Mouse (Mus musculus): ENCODE measurements around the gene Smad3. TPM values are rescaled to one million over a fixed set of nuclear protein-coding genes. Genes with fewer than 3 reads are reported as not detected.

Smad3 gene
- polyA plus RNA-seq, 1 experiment from 2014 or later, result 24.0 TPM

GRCm38 (mm10) chr9:63754039-63754438, 3.8 kb downstream of the Smad3 start:
- no peak overlapping the region for H3K4me3 ChIP-seq (ENCODE audit: low read depth, low read length)
- WGBS, result 83% methylated on average over 5 of the region's 5 CpGs
- DNase-seq (ENCODE audit: low spot score) (no peak), ATAC-seq (ENCODE audit: insufficient number of reproducible peaks, low FRiP score, low TSS enrichment, low read depth) (no peak)
- peaks cover 44% of the 10 kb centered on the region for H3K4me1 ChIP-seq (ENCODE audit: control insufficient read depth, insufficient read depth, low read length)
- no peaks in the 10 kb centered on the region for H3K27me3 ChIP-seq (ENCODE audit: control insufficient read depth, insufficient read depth, low read length)
- H3K9me3 ChIP-seq (ENCODE audit: control insufficient read depth, low read length), result no peaks in the 10 kb centered on the region
- H3K4me2 ChIP-seq (ENCODE audit: low read depth, severe bottlenecking), result no peak overlapping the region
- no peak overlapping the region for H3K9ac ChIP-seq (ENCODE audit: low read length)
- H3K27ac ChIP-seq (replicated peaks; ENCODE audit: low read depth, low read length), result no peak overlapping the region
- no peaks in the 10 kb centered on the region for H3K36me3 ChIP-seq (ENCODE audit: control insufficient read depth, insufficient read depth, low read length)

DNA sequence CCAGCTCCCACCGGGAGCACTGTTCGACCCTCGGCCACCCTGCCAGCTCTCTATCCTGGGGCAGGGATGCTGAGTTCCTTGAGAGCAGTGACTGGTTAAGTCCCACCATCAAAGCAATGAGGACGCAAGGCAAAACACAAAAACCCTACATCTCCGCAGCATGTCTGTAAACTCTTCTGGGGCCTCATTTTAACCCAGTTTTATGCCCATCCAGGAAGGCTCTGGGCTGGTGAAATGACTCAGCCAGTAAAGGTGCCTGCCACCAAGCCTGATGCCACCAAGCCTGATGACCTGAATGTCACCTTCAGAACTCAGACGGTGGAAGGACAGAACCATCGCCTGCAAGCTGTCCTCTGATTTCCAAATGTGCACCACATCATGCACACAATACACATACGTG, 4.4 kb downstream of the Smad3 start:
- Histone ChIP-seq H3K4me1 (ENCODE audit: control insufficient read depth, insufficient read depth, low read length) (peaks cover 46% of the 10 kb centered on the region), H3K4me3 (ENCODE audit: low read depth, low read length) (no peak overlapping the region), H3K4me2 (ENCODE audit: low read depth, severe bottlenecking) (no peak overlapping the region), H3K9ac (ENCODE audit: low read length) (no peak overlapping the region), H3K36me3 (ENCODE audit: control insufficient read depth, insufficient read depth, low read length) (no peaks in the 10 kb centered on the region), H3K9me3 (ENCODE audit: control insufficient read depth, low read length) (no peaks in the 10 kb centered on the region), H3K27me3 (ENCODE audit: control insufficient read depth, insufficient read depth, low read length) (no peaks in the 10 kb centered on the region), H3K27ac (replicated peaks; ENCODE audit: low read depth, low read length) (no peak overlapping the region)
- ATAC-seq (ENCODE audit: insufficient number of reproducible peaks, low FRiP score, low TSS enrichment, low read depth) (no peak), DNase-seq (ENCODE audit: low spot score) (no peak)
- 88% methylated on average over 8 of the region's 8 CpGs for WGBS

DNA sequence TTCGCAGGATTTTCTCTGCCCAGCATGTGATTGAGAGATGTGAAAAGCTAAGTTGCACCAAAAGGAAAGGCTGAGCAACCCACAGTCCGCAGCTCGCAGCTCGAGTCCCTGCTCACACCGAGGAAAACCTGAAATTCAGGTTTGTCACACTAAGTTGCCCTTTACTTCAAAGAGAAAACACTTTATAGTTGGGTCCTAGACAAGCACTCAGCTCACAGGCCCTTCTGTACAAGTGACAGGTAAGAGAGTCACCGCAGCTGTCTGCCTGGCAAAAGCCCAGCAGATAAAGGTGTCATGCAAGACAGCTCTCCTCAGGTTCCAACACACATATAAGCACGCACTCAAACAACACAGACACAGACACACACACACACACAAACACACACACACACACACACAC, 5.2 kb downstream of the Smad3 start:
- H3K4me1 ChIP-seq (ENCODE audit: control insufficient read depth, insufficient read depth, low read length), result peaks cover 49% of the 10 kb centered on the region
- H3K4me3 ChIP-seq (ENCODE audit: low read depth, low read length), result no peak overlapping the region
- no peaks in the 10 kb centered on the region for H3K36me3 ChIP-seq (ENCODE audit: control insufficient read depth, insufficient read depth, low read length)
- H3K9ac ChIP-seq (ENCODE audit: low read length), result no peak overlapping the region
- no peak for ATAC-seq (ENCODE audit: insufficient number of reproducible peaks, low FRiP score, low TSS enrichment, low read depth)
- 74% methylated on average over 7 of the region's 7 CpGs for WGBS
- H3K9me3 ChIP-seq (ENCODE audit: control insufficient read depth, low read length), result no peaks in the 10 kb centered on the region
- no peak overlapping the region for H3K27ac ChIP-seq (replicated peaks; ENCODE audit: low read depth, low read length)
- H3K27me3 ChIP-seq (ENCODE audit: control insufficient read depth, insufficient read depth, low read length), result no peaks in the 10 kb centered on the region
- no peak for DNase-seq (ENCODE audit: low spot score)
- H3K4me2 ChIP-seq (ENCODE audit: low read depth, severe bottlenecking), result no peak overlapping the region

- Histone ChIP-seq H3K4me3 (ENCODE audit: low read depth, low read length) (no peak overlapping the region), H3K9ac (ENCODE audit: low read length) (no peak overlapping the region), H3K36me3 (ENCODE audit: control insufficient read depth, insufficient read depth, low read length) (no peaks in the 10 kb centered on the region), H3K27me3 (ENCODE audit: control insufficient read depth, insufficient read depth, low read length) (no peaks in the 10 kb centered on the region), H3K4me2 (ENCODE audit: low read depth, severe bottlenecking) (no peak overlapping the region), H3K27ac (replicated peaks; ENCODE audit: low read depth, low read length) (no peak overlapping the region), H3K9me3 (ENCODE audit: control insufficient read depth, low read length) (no peaks in the 10 kb centered on the region), H3K4me1 (ENCODE audit: control insufficient read depth, insufficient read depth, low read length) (peaks cover 59% of the 10 kb centered on the region)
- WGBS, result 75% methylated on average over 4 of the region's 4 CpGs
- ATAC-seq (ENCODE audit: insufficient number of reproducible peaks, low FRiP score, low TSS enrichment, low read depth) (no peak), DNase-seq (ENCODE audit: low spot score) (no peak)
Observed at GRCm38 (mm10) chr9:63751325-63751724, 6.5 kb downstream of the Smad3 start.

- no peaks in the 10 kb centered on the region for H3K27me3 ChIP-seq (ENCODE audit: control insufficient read depth, insufficient read depth, low read length)
- ATAC-seq (ENCODE audit: insufficient number of reproducible peaks, low FRiP score, low TSS enrichment, low read depth) (no peak), DNase-seq (ENCODE audit: low spot score) (no peak)
- H3K9me3 ChIP-seq (ENCODE audit: control insufficient read depth, low read length), result no peaks in the 10 kb centered on the region
- 66% methylated on average over 10 of the region's 10 CpGs for WGBS
- no peak overlapping the region; the same call in 1 of the 2 replicates for H3K9ac ChIP-seq (ENCODE audit: low read length)
- H3K27ac ChIP-seq (replicated peaks; ENCODE audit: low read depth, low read length), result no peak overlapping the region
- no peak overlapping the region for H3K4me2 ChIP-seq (ENCODE audit: low read depth, severe bottlenecking)
- H3K4me1 ChIP-seq (ENCODE audit: control insufficient read depth, insufficient read depth, low read length), result peaks cover 60% of the 10 kb centered on the region
- no peak overlapping the region for H3K4me3 ChIP-seq (ENCODE audit: low read depth, low read length)
- H3K36me3 ChIP-seq (ENCODE audit: control insufficient read depth, insufficient read depth, low read length), result no peaks in the 10 kb centered on the region
Observed at GRCm38 (mm10) chr9:63750360-63750974, 7.3 kb downstream of the Smad3 start.

DNA sequence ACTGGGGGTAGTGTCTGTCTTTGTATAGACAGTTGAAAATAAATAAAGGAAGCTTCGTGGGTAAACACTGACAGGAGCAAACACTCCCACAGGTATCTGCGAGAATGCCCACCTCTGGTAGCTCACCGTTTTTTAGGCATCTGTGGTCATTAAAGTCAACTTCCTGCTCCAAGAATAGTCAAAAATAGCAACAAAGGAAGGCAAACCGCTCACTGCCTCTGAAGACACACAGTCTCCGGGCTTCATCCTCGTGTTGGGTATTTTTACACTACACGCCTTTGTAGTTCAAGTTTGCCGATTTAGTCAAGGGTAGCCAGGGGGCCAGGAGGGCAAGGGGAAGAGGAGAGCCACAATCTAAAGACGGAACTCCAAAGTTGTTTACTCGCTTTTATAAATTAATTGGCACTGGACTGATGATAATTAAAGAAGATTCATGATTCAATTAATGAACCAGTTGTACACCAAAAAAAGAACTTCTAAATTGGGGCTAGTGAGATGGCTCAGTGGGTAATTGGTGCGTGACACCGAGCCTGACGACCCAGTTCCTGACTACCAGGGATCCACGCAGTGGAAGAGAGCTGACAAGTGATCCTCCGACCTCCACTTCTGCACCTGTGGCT, 8.4 kb downstream of the Smad3 start:
- Histone ChIP-seq H3K4me2 (ENCODE audit: low read depth, severe bottlenecking) (no peak overlapping the region), H3K4me1 (ENCODE audit: control insufficient read depth, insufficient read depth, low read length) (peaks cover 49% of the 10 kb centered on the region), H3K27me3 (ENCODE audit: control insufficient read depth, insufficient read depth, low read length) (no peaks in the 10 kb centered on the region), H3K9me3 (ENCODE audit: control insufficient read depth, low read length) (no peaks in the 10 kb centered on the region), H3K4me3 (ENCODE audit: low read depth, low read length) (no peak overlapping the region), H3K27ac (replicated peaks; ENCODE audit: low read depth, low read length) (peak overlapping the region; percentile 25; the same call in 1 of the 2 replicates), H3K9ac (ENCODE audit: low read length) (no peak overlapping the region), H3K36me3 (ENCODE audit: control insufficient read depth, insufficient read depth, low read length) (no peaks in the 10 kb centered on the region)
- DNase-seq (ENCODE audit: low spot score) (no peak), ATAC-seq (ENCODE audit: insufficient number of reproducible peaks, low FRiP score, low TSS enrichment, low read depth) (no peak)
- WGBS, result 52% methylated on average over 15 of the region's 15 CpGs

DNA sequence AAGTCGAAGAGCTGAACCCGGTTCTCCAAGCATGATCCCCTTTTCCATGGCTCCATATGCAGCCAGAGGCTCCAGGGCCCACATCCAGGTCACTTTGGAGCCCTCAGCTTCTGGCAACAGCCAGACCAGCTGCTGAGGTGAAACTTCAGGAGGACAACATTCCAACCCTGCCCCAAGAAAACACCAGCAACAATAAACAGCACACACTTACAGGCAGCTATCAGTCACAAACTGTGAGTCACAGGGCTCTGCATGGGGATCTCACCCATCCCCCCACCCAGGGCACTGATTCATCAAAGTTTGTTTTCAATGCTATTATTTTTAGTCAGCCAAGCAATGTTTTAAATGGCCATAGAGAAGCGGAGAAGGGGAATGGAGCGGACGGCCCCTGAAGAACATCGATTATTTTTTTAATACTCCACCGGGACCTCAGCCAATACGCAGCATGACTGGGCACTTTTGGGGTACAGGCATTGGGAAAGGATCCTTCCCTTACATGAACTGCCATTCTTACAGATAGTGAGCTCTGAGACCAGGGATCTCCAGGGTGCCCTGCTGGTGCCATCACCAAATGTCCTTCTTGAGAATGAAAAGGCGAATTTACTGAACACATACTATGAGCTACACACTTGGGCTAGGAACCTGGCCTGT, 10.0 kb downstream of the Smad3 start:
- DNase-seq (ENCODE audit: low spot score), result no peak
- Histone ChIP-seq H3K9ac (ENCODE audit: low read length) (no peak overlapping the region), H3K4me1 (ENCODE audit: control insufficient read depth, insufficient read depth, low read length) (peaks cover 41% of the 10 kb centered on the region), H3K4me2 (ENCODE audit: low read depth, severe bottlenecking) (no peak overlapping the region), H3K9me3 (ENCODE audit: control insufficient read depth, low read length) (no peaks in the 10 kb centered on the region), H3K27me3 (ENCODE audit: control insufficient read depth, insufficient read depth, low read length) (no peaks in the 10 kb centered on the region), H3K4me3 (ENCODE audit: low read depth, low read length) (no peak overlapping the region), H3K36me3 (ENCODE audit: control insufficient read depth, insufficient read depth, low read length) (no peaks in the 10 kb centered on the region), H3K27ac (replicated peaks; ENCODE audit: low read depth, low read length) (no peak overlapping the region)
- ATAC-seq (ENCODE audit: insufficient number of reproducible peaks, low FRiP score, low TSS enrichment, low read depth), result no peak
- WGBS, result 94% methylated on average over 9 of the region's 9 CpGs

- WGBS, result 93% methylated on average over 3 of the region's 3 CpGs
- Histone ChIP-seq H3K27ac (replicated peaks; ENCODE audit: low read depth, low read length) (no peak overlapping the region), H3K9ac (ENCODE audit: low read length) (no peak overlapping the region), H3K4me3 (ENCODE audit: low read depth, low read length) (no peak overlapping the region), H3K4me1 (ENCODE audit: control insufficient read depth, insufficient read depth, low read length) (peaks cover 46% of the 10 kb centered on the region), H3K9me3 (ENCODE audit: control insufficient read depth, low read length) (no peaks in the 10 kb centered on the region), H3K4me2 (ENCODE audit: low read depth, severe bottlenecking) (no peak overlapping the region), H3K36me3 (ENCODE audit: control insufficient read depth, insufficient read depth, low read length) (no peaks in the 10 kb centered on the region), H3K27me3 (ENCODE audit: control insufficient read depth, insufficient read depth, low read length) (no peaks in the 10 kb centered on the region)
- DNase-seq (ENCODE audit: low spot score), result no peak
- no peak for ATAC-seq (ENCODE audit: insufficient number of reproducible peaks, low FRiP score, low TSS enrichment, low read depth)
Observed at GRCm38 (mm10) chr9:63746980-63747379, 10.8 kb downstream of the Smad3 start.

All from limb, embryonic 11.5 days (tissue).